Mouse (Mus musculus) cerebellum, adult 2 months (tissue): Measurements from ENCODE around the gene Iqcn.

Experiments used
- CTCF ChIP-seq: fragments of 200-500 bp; IDR thresholded peaks from 2 replicates; pipeline ENCODE4 v1.5.1; 2011; ENCODE audit warnings: low read depth, mild to moderate bottlenecking, control low read depth, low read length, moderate library complexity, borderline replicate concordance; ENCODE audit not compliant: insufficient read depth
- POLR2A ChIP-seq: fragments of 200-500 bp; IDR thresholded peaks from 2 replicates; pipeline ENCODE4 v1.6.1; 2011; ENCODE audit warnings: low read length, control low read depth, borderline replicate concordance; ENCODE audit not compliant: insufficient read depth

DNA sequence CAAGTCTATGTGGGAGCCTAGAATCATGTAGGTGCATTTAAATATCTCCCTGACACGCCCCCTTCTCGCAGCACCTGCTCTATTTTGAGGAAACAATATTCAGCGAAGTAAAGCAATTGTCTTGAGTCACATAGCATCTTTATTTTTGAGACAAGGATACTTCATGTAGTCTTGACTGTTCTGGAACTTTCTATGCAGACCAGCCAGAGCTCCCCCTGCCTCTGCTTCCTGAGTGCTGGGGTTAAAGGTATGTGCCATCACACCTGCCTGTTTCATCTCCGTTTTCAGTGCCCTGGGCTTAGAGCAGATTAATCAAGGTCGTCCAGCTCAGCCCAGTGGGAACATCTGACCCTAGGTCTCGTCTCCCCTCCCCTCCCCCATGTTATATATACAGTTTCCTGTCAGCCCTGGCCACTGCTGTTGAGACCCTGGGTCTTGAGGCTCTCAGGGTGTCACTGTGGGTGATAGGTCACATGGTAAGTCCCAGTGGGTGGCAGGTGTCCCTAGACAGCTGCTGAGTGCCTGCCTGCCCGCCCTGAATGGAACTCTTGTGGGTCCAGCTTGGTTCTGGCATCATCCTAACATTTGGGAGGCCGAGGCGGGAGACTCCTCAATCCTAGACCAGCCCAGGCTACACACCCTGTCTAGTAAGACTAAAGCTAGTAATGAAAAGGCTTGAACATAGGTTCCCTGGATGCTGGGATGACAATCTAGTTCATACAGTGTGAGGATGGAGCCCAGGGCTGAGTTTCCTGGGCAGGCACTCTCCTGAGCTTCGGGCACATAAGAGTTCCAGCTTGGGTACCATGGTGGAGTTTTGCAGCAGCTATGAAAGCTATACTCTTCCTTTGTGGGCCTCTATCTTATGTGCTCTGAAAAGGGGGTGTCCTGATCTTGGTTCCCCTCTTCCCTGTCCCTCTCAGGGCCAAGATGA lies 1.9 kb upstream of the Iqcn start:
- TF ChIP-seq CTCF (no peak), POLR2A (no peak)
